Mouse (Mus musculus): Measurements from ENCODE around the gene Drc7. TPM values are rescaled to one million over a fixed set of nuclear protein-coding genes. Genes with fewer than 3 reads are reported as not detected.
"Not testable (repeated sequence)": the region's sequence is repeated elsewhere in the genome, so short reads cannot be mapped to it uniquely, and the experiment has no call there.

Drc7 gene
- 0.96 and 1.4 TPM in 2 replicates for polyA plus RNA-seq (2015; fragmentation: Nextera tagmentation; extraction: Ambion mirVana)

DNA sequence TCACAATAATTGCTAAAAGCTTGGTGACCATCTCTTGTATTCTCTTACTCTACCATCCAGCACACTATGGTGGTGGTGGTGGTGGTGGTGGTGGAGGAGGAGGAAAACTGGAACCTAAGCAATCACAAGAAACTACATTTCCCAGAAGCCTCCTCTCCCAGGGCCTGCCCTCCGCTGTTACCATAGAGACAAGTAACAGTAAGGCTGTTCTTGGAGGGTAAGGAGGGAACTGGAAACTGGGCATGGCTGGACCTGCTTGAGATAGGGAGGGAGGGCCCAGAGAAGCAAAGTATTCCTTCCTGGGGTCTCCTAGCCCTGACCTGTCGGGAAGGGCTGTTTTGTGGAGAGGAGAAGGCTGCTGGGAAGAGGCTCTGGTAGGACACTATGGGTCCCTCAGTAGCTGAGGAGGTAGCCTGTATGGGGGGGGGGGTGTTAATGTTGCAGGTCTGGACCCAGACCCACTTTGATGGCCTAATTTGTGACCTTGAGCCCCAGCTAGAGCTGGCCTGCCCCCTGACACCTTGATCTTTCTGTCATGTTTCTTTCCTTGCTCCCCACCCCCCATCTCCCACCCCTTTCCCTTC is at the start of gene Drc7:
Gene Drc7, plus strand, starts transcription at position 177 of the 584 bp plus-strand sequence.
- Histone ChIP-seq H3K27me3 (no peaks in the 10 kb centered on the region), H3K9me3 (no peaks in the 10 kb centered on the region), H3K9ac (replicated peaks) (no peak within 1 kb of the TSS), H3K27ac (replicated peaks) (no peak within 1 kb of the TSS), H3K4me2 (replicated peaks) (no peak within 1 kb of the TSS), H3K36me3 (no peaks in the 10 kb centered on the region), H3K4me1 (no peaks in the 10 kb centered on the region), H3K4me3 (no peak within 1 kb of the TSS)
- peak; percentile 80 for ATAC-seq (replicated peaks)
- WGBS: 10% methylated on average over 2 of the region's 2 CpGs

- Histone ChIP-seq H3K27me3 (no peaks in the 10 kb centered on the region), H3K27ac (replicated peaks) (no peak overlapping the region), H3K4me3 (no peak overlapping the region), H3K4me1 (no peaks in the 10 kb centered on the region), H3K4me2 (replicated peaks) (no peak overlapping the region), H3K9me3 (no peaks in the 10 kb centered on the region), H3K9ac (replicated peaks) (no peak overlapping the region), H3K36me3 (peaks cover 83% of the 10 kb centered on the region)
- ATAC-seq (replicated peaks): no peak; the same call in 1 of the 2 replicates
- WGBS: 87% methylated on average over 15 of the region's 15 CpGs
These were observed 42.4 kb upstream of the Drc7 start for GRCm38 (mm10) chr8:95012442-95012919.

- no peak for ATAC-seq (replicated peaks)
- H3K4me2 ChIP-seq (replicated peaks): no peak overlapping the region
- no peaks in the 10 kb centered on the region for H3K4me1 ChIP-seq
- H3K4me3 ChIP-seq: no peak overlapping the region
- H3K9ac ChIP-seq (replicated peaks): no peak overlapping the region
- H3K36me3 ChIP-seq: peaks cover 50% of the 10 kb centered on the region
- H3K9me3 ChIP-seq: no peaks in the 10 kb centered on the region
- H3K27ac ChIP-seq (replicated peaks): no peak overlapping the region
- H3K27me3 ChIP-seq: no peaks in the 10 kb centered on the region
- WGBS: 84% methylated on average over 4 of the region's 4 CpGs
These were observed 39.0 kb upstream of the Drc7 start for GRCm38 (mm10) chr8:95015866-95016265.

DNA sequence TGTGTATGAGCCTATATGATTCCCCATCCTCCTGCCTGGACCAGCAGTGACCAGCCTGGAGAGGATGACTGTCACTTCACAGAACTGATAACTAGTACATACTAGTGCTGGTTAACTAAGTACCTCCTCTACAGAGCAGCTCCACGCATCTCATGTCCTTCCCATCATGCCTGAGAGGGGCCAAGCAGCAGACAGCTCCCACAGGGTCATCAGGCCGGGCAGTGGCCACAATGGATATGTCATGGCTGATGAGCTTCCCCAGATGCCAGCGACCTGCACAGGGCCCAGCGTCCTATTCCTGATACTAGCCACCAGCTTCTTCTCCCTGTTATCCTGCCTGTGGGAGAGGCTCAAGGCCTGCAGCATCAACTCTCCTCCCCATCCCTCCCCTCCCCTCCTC is 38.2 kb upstream of the Drc7 start:
- no peaks in the 10 kb centered on the region for H3K27me3 ChIP-seq
- H3K4me1 ChIP-seq: no peaks in the 10 kb centered on the region
- 75% methylated on average over 4 of the region's 4 CpGs for WGBS
- H3K9ac ChIP-seq (replicated peaks): no peak overlapping the region
- ATAC-seq (replicated peaks): no peak; the same call in 1 of the 2 replicates
- H3K9me3 ChIP-seq: no peaks in the 10 kb centered on the region
- H3K36me3 ChIP-seq: peaks cover 41% of the 10 kb centered on the region
- no peak overlapping the region for H3K27ac ChIP-seq (replicated peaks)
- no peak overlapping the region for H3K4me2 ChIP-seq (replicated peaks)
- H3K4me3 ChIP-seq: no peak overlapping the region

DNA sequence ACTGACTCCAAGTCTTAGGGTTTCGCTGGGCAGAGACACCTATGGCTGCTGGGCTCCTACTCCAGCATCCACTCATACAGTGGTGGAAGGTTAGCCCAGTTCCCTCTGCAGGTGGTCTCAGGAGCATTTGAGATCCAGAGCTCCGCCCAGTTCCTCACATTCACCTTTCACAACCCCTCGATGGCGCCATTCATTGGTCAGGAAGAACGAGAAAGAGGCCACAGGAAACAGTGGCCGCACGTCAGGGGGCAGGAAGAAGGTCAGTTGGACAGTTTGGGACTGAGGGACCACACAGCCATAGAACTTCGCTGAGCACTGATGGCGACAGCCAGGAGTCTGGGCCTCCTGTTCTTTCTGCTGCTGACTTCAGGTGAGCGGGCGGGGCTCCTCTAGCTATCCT is 37.5 kb upstream of the Drc7 start, which contains the start of gene Adgrg3:
Gene Adgrg3, plus strand, starts transcription at position 242 of the 400 bp plus-strand sequence.
- Histone ChIP-seq H3K27ac (replicated peaks) (no peak within 1 kb of the TSS), H3K4me1 (no peaks in the 10 kb centered on the region), H3K36me3 (peaks cover 34% of the 10 kb centered on the region), H3K4me3 (no peak within 1 kb of the TSS), H3K27me3 (no peaks in the 10 kb centered on the region), H3K4me2 (replicated peaks) (no peak within 1 kb of the TSS), H3K9me3 (no peaks in the 10 kb centered on the region), H3K9ac (replicated peaks) (no peak within 1 kb of the TSS)
- ATAC-seq (replicated peaks): no peak
- 83% methylated on average over 11 of the region's 11 CpGs for WGBS

DNA sequence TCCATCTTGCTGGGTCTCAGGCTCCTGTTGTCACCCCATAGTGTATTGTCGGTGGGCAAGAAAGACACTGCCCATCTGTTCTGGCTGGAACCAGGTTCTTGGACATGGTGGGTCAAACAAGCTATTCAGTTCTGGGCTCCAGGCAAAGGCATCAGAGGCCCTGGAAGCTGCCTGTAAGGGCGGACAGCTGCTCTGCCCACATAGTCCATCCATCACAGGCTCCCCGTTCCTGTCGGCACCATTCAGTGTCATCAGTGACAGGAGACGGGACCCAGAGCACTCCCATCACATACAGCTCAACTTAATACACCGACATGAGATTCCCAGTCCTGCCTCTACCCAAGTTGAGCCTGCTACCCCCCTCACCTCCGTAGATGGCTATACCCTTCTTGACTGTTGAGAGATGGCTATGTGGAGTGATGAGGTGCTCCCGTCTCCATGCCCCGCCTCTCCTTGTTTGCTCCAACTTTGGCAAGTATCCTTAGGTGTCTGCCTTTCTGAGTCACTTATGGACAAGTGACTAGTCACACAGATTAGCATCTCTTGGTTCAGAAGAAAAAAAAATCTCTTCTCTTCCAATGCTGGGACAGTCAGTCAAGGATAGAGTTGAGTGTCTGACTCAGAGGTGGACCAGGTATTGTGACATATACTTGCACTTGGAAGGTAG is 36.8 kb upstream of the Drc7 start:
- Histone ChIP-seq H3K4me1 (no peaks in the 10 kb centered on the region), H3K27me3 (no peaks in the 10 kb centered on the region), H3K27ac (replicated peaks) (no peak overlapping the region), H3K9ac (replicated peaks) (no peak overlapping the region), H3K9me3 (no peaks in the 10 kb centered on the region), H3K4me2 (replicated peaks) (no peak overlapping the region), H3K4me3 (no peak overlapping the region), H3K36me3 (peaks cover 27% of the 10 kb centered on the region)
- WGBS: 92% methylated on average over 9 of the region's 9 CpGs
- ATAC-seq (replicated peaks): no peak

DNA sequence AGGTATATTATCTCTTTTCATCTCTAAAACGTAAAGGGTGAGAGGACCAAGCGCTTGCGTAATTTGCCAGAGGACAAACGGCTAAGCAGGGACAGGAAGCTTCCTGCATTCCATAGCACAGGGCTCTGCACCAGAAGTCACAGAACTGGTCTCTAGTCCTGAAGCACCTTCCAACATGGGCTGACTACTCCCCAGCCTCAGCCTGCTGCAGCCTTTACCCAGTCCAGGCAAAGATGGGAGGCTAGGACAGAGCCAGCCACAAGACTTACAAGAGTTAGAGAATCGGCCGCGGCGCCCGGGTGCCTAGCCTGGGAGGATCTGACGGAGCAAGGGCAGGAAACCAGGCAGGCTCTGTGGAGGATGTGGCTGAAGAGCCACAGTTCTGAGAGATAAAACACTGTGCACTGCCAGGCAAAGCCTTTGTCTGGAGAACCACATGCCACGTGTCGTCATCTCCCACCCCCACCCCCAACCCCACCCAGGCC is 34.6 kb upstream of the Drc7 start:
- no peak overlapping the region for H3K9ac ChIP-seq (replicated peaks)
- H3K4me3 ChIP-seq: no peak overlapping the region
- no peaks in the 10 kb centered on the region for H3K27me3 ChIP-seq
- no peak overlapping the region for H3K27ac ChIP-seq (replicated peaks)
- no peaks in the 10 kb centered on the region for H3K9me3 ChIP-seq
- WGBS: 80% methylated on average over 12 of the region's 12 CpGs
- H3K4me1 ChIP-seq: no peaks in the 10 kb centered on the region
- no peak overlapping the region for H3K4me2 ChIP-seq (replicated peaks)
- ATAC-seq (replicated peaks): no peak
- peaks cover 5% of the 10 kb centered on the region; the same call in 1 of the 2 replicates for H3K36me3 ChIP-seq

DNA sequence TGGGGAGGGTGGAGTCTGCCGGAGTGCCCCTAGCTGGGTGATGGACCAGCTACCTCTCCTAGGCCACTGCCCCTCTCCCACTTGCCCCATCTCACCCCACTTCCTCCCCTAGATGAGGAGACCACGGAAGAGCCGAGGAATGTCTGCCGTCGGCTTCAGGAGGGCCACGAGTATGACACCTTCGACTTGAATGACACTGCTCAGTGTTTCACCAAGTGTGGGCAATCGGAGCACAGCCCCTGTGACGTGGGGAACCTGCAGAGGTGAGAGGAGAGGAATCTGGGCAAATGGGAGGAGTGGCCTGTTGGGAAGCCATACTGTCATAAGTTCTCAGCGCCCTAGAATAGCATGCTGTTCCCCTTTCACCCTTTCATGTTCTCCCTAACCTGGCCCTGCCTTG is 34.1 kb upstream of the Drc7 start:
- H3K4me3 ChIP-seq: no peak overlapping the region
- H3K27ac ChIP-seq (replicated peaks): no peak overlapping the region
- ATAC-seq (replicated peaks): no peak
- H3K9ac ChIP-seq (replicated peaks): no peak overlapping the region
- H3K27me3 ChIP-seq: no peaks in the 10 kb centered on the region
- H3K36me3 ChIP-seq: peaks cover under 1% of the 10 kb centered on the region; the same call in 1 of the 2 replicates
- H3K4me1 ChIP-seq: no peaks in the 10 kb centered on the region
- H3K4me2 ChIP-seq (replicated peaks): no peak overlapping the region
- no peaks in the 10 kb centered on the region; the same call in 1 of the 2 replicates for H3K9me3 ChIP-seq
- 88% methylated on average over 10 of the region's 10 CpGs for WGBS

DNA sequence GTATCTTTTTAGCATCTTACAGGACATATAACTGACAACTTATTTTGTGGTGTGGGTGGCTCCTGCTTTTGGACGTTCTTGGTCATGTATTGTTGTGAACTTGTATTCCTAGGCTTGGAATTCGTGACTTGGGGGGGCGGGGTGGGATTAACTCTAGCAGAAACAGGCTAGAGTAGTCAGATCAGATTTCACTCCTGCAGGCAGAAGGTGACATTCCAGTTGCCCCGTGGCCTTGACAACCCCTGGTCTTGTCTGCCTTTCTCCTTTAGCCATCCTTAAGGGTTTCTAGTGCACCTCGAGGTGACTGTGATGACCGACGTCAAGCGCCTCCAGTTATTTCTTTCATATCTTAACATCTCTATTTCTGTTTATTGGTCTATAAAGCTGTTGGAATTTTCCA is 31.7 kb upstream of the Drc7 start:
- no peaks in the 10 kb centered on the region for H3K36me3 ChIP-seq
- no peak overlapping the region for H3K27ac ChIP-seq (replicated peaks)
- ATAC-seq (replicated peaks): no peak

GRCm38 (mm10) chr8:95024387-95024786 is 30.5 kb upstream of the Drc7 start:
- no peak for ATAC-seq (replicated peaks)
- WGBS: 81% methylated on average over 4 of the region's 4 CpGs
- Histone ChIP-seq H3K9me3 (no peaks in the 10 kb centered on the region; the same call in 1 of the 2 replicates), H3K4me1 (no peaks in the 10 kb centered on the region), H3K27me3 (no peaks in the 10 kb centered on the region), H3K9ac (replicated peaks) (no peak overlapping the region), H3K27ac (replicated peaks) (no peak overlapping the region), H3K36me3 (no peaks in the 10 kb centered on the region), H3K4me2 (replicated peaks) (no peak overlapping the region), H3K4me3 (no peak overlapping the region)

More for the DNA sequence above, 31.7 kb upstream of the Drc7 start:
- Histone ChIP-seq H3K4me2 (replicated peaks) (no peak overlapping the region), H3K9me3 (no peaks in the 10 kb centered on the region; the same call in 1 of the 2 replicates), H3K4me1 (no peaks in the 10 kb centered on the region), H3K9ac (replicated peaks) (no peak overlapping the region), H3K27me3 (no peaks in the 10 kb centered on the region), H3K4me3 (no peak overlapping the region)
- WGBS: 23% methylated on average over 8 of the region's 8 CpGs

GRCm38 (mm10) chr8:95025421-95025820 is 29.5 kb upstream of the Drc7 start:
- H3K27me3 ChIP-seq: no peaks in the 10 kb centered on the region
- WGBS: 67% methylated on average over 2 of the region's 2 CpGs
- H3K9me3 ChIP-seq: no peaks in the 10 kb centered on the region; the same call in 1 of the 2 replicates
- H3K36me3 ChIP-seq: no peaks in the 10 kb centered on the region
- no peak for ATAC-seq (replicated peaks)
- H3K4me1 ChIP-seq: no peaks in the 10 kb centered on the region
- no peak overlapping the region for H3K4me2 ChIP-seq (replicated peaks)
- no peak overlapping the region for H3K4me3 ChIP-seq
- no peak overlapping the region for H3K27ac ChIP-seq (replicated peaks)
- H3K9ac ChIP-seq (replicated peaks): no peak overlapping the region

DNA sequence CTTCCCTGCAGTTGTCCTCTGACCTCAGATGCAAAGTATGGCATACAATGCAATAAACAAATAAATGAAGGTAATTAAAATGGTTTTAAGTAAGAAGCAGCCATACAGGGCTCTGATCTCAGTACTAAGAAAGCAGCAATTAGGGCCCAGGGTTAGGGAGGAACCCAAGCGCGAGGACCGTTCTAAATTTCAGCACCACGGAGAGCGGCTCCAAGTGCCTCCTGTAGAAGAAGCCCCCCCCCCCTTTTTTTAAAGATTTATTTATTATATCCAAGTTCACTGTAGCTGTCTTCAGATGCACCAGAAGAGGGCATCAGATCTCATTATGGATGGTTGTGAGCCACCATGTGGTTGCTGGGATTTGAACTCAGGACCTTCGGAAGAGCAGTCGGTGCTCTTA is 26.5 kb upstream of the Drc7 start:
- H3K9ac ChIP-seq (replicated peaks); H3K36me3 ChIP-seq; H3K27me3 ChIP-seq: not testable (repeated sequence)

More for the DNA sequence above, 26.5 kb upstream of the Drc7 start:
- not testable (repeated sequence) for H3K27ac ChIP-seq (replicated peaks); H3K4me3 ChIP-seq; H3K4me2 ChIP-seq (replicated peaks); H3K4me1 ChIP-seq; H3K9me3 ChIP-seq; ATAC-seq (replicated peaks)
- 54% methylated on average over 7 of the region's 7 CpGs for WGBS

Measured in forebrain, embryonic 15.5 days (tissue).